Comparison of ENCODE assay signal across 8 mouse cellular contexts in the genomic region with DNA sequence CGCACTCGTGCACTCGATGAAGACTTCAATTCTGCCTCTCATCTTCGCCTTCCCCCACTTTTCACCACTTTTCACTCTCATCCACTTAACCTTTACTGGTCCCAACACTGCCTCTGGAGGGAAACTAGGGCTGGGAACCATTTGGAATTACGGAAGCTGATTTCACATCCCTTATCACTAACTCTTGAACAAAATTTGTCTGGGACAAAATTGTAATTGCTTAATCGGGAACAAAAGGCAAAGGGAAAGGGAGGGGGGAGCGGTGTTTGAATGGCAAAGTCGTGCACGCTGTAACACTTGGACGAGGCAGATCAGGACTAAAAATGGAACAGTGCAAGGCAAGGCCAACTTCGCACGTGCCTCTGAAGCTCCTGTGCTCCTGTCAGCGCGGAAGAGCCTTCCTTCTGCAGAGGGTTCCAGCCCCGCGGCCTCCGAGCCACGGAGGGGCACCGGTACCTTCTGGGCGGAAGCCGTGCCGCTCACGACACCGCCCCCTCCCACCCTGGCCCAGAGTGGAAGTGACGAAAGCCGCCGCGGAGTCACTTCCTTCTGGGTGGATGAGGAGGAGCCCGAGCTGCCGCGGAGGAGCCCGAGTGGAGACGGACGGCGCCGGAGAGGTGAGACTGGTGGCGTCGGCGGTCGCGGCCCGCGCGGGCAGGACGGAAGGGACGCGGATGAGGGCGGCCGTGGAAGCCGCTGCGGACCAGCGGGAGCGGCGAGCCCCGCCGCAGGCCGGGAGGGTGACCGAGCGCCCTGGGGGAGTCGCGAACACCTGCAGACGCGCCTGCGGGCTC. TPM values are rescaled to one million over a fixed set of nuclear protein-coding genes. Genes with fewer than 3 reads are reported as not detected.
DNase-seq lines count a peak whose midpoint lies in the region; ATAC-seq lines count a peak whose summit lies in the region.

Gene Etv3, plus strand, starts transcription at position 365 of the 794 bp plus-strand sequence.

- H3K9me3 ChIP-seq in heart, embryonic 13.5 days, result no peaks in the 10 kb centered on the region
- no peaks in the 10 kb centered on the region for H3K9me3 ChIP-seq in liver, embryonic 11.5 days (ENCODE audit: control insufficient read depth, low read length)

- H3K4me1 ChIP-seq in heart, embryonic 13.5 days, result peaks cover 34% of the 10 kb centered on the region
- H3K4me1 ChIP-seq in liver, embryonic 11.5 days (replicated peaks; ENCODE audit: control insufficient read depth, insufficient read depth, low read length), result peaks cover 10% of the 10 kb centered on the region

- peak within 1 kb of the TSS; percentile 99 for H3K9ac ChIP-seq in heart, embryonic 13.5 days
- H3K9ac ChIP-seq in liver, embryonic 11.5 days (ENCODE audit: low read depth, low read length), result peak within 1 kb of the TSS; percentile 96

- peaks cover 32% of the 10 kb centered on the region for H3K36me3 ChIP-seq in heart, embryonic 13.5 days
- H3K36me3 ChIP-seq in liver, embryonic 11.5 days (ENCODE audit: control insufficient read depth, insufficient read depth, low read length), result peaks cover 8% of the 10 kb centered on the region
- peaks cover 11% of the 10 kb centered on the region for H3K36me3 ChIP-seq in splenic B cell, adult 2 months (ENCODE audit: control insufficient read depth, insufficient read depth, low read length, poor library complexity, severe bottlenecking)

- H3K4me3 ChIP-seq in heart, embryonic 13.5 days, result peak within 1 kb of the TSS; percentile 98
- H3K4me3 ChIP-seq in liver, embryonic 11.5 days (ENCODE audit: low read depth, low read length), result peak within 1 kb of the TSS; percentile 99

- peak; percentile 85 for ATAC-seq in heart, embryonic 13.5 days (ENCODE audit: extremely low read depth, insufficient number of reproducible peaks, low FRiP score, low TSS enrichment)
- peak; percentile 97 for ATAC-seq in liver, embryonic 11.5 days (replicated peaks; ENCODE audit: low FRiP score)

- peak within 1 kb of the TSS; percentile 94 for H3K27ac ChIP-seq in heart, embryonic 13.5 days (replicated peaks)
- H3K27ac ChIP-seq in liver, embryonic 11.5 days (ENCODE audit: low read depth, low read length), result peak within 1 kb of the TSS; percentile 50

- WGBS in heart, embryonic 13.5 days, result 3% methylated on average over 40 of the region's 64 CpGs
- 6% methylated on average over 63 of the region's 64 CpGs for WGBS in liver, embryonic 11.5 days

- peak within 1 kb of the TSS; percentile 94 for H3K4me2 ChIP-seq in heart, embryonic 13.5 days
- peak within 1 kb of the TSS; percentile 88 for H3K4me2 ChIP-seq in liver, embryonic 11.5 days

- peak; percentile 81 to 86 for DNase-seq in CD8-positive naive resting alpha-beta T cell, adult 2 months (ENCODE audit: low read depth in 2 of 2, low spot score in 2 of 2)
- peak; percentile 24 for DNase-seq in c-Kit-negative CD71-positive TER-119-positive erythroid progenitor cells, embryonic 14.5 days (ENCODE audit: low read depth, low spot score)
- DNase-seq in fibroblast of lung, adult 2 months (ENCODE audit: low read depth), result peak; percentile 37
- DNase-seq in kidney, postnatal 10 days, result peak; percentile 95
- DNase-seq in liver, embryonic 11.5 days (ENCODE audit: low spot score), result peak; percentile 82
- peak; percentile 92 for DNase-seq in naive thymus-derived CD4-positive, alpha-beta T cell, adult 2 months (ENCODE audit: low read depth)
- peak; percentile 90 for DNase-seq in splenic B cell, adult 2 months (ENCODE audit: low read depth, low spot score)

- H3K27me3 ChIP-seq in heart, embryonic 13.5 days (replicated peaks), result no peaks in the 10 kb centered on the region
- H3K27me3 ChIP-seq in liver, embryonic 11.5 days (replicated peaks; ENCODE audit: control insufficient read depth, insufficient read depth, low read length), result no peaks in the 10 kb centered on the region
- H3K27me3 ChIP-seq in splenic B cell, adult 2 months (ENCODE audit: control insufficient read depth, insufficient read depth, low read length, poor library complexity, severe bottlenecking), result no peaks in the 10 kb centered on the region

RNA-seq across cellular contexts. Expression of gene Etv3, which starts in this region (rescaled TPM):
- 8.7 and 10.0 TPM in 2 replicates for polyA plus RNA-seq in heart, embryonic 13.5 days (2015; fragmentation: Nextera tagmentation; extraction: Ambion mirVana)
- polyA plus RNA-seq in liver, embryonic 11.5 days (2014; fragmentation: Nextera tagmentation; extraction: Ambion mirVana), result 6.2 and 7.3 TPM in 2 replicates

Comparison
In these comparisons a context has a peak if more than half of its experiments do, and no peak if none do; other contexts are left out.
1. Peak in every context shown above with its lines: DNase-seq, ATAC-seq, H3K4me3 ChIP-seq and H3K27ac ChIP-seq.
2. DNase-seq: peak in every context shown above with its lines; median percentile 95 in kidney, postnatal 10 days; 92 in naive thymus-derived CD4-positive, alpha-beta T cell, adult 2 months; 90 in splenic B cell, adult 2 months; 84 in CD8-positive naive resting alpha-beta T cell, adult 2 months; 82 in liver, embryonic 11.5 days; 37 in fibroblast of lung, adult 2 months; 24 in c-Kit-negative CD71-positive TER-119-positive erythroid progenitor cells, embryonic 14.5 days.